Mouse (Mus musculus): ENCODE results near the gene Nckipsd. TPM values are rescaled to one million over a fixed set of nuclear protein-coding genes. Genes with fewer than 3 reads are reported as not detected.

Gene Nckipsd
- polyA plus RNA-seq, 1 experiment from 2014 or later, result 17.2 TPM

GRCm38 (mm10) chr9:108855335-108855734 is 47.2 kb downstream of the Nckipsd start:
- no peak for ATAC-seq (ENCODE audit: low FRiP score, low read depth)
- peak overlapping the region; percentile 81 for H3K4me2 ChIP-seq (replicated peaks)
- WGBS, result 51% methylated on average over 5 of the region's 5 CpGs
- H3K27ac ChIP-seq, result no peak overlapping the region
- peaks cover 41% of the 10 kb centered on the region for H3K36me3 ChIP-seq
- H3K4me3 ChIP-seq, result peak overlapping the region; percentile 83
- H3K4me1 ChIP-seq, result peaks cover 18% of the 10 kb centered on the region
- no peaks in the 10 kb centered on the region for H3K9me3 ChIP-seq
- H3K9ac ChIP-seq, result peak overlapping the region; percentile 86; the same call in 1 of the 2 replicates
- no peaks in the 10 kb centered on the region for H3K27me3 ChIP-seq

GRCm38 (mm10) chr9:108858792-108859527 is 50.8 kb downstream of the Nckipsd start:
- Histone ChIP-seq H3K4me2 (replicated peaks) (no peak overlapping the region), H3K4me1 (peaks cover 9% of the 10 kb centered on the region), H3K9me3 (no peaks in the 10 kb centered on the region), H3K27me3 (no peaks in the 10 kb centered on the region), H3K36me3 (peaks cover 57% of the 10 kb centered on the region), H3K9ac (no peak overlapping the region), H3K4me3 (no peak overlapping the region), H3K27ac (no peak overlapping the region)
- WGBS, result 80% methylated on average over 8 of the region's 8 CpGs
- ATAC-seq (ENCODE audit: low FRiP score, low read depth), result no peak

Small RNA genes lying within 50 kb of the gene (microRNA-seq; reads per million reads assigned to microRNA genes)
- gene Gm23156, result not detected

Other genes starting within 250 kb of the Nckipsd start
- 188 and 190 TPM in 2 replicates for gene Impdh2, start 248.1 kb upstream of the Nckipsd start, polyA plus RNA-seq (2015; fragmentation: Nextera tagmentation; extraction: Ambion mirVana)
- gene Ndufaf3, start 240.9 kb upstream of the Nckipsd start, polyA plus RNA-seq (2015; fragmentation: Nextera tagmentation; extraction: Ambion mirVana), result 41.2 and 45.6 TPM in 2 replicates
- 175 and 192 TPM in 2 replicates for gene Dalrd3, start 238.5 kb upstream of the Nckipsd start, polyA plus RNA-seq (2015; fragmentation: Nextera tagmentation; extraction: Ambion mirVana)
- 167 and 168 TPM in 2 replicates for gene Wdr6, start 229.6 kb upstream of the Nckipsd start, polyA plus RNA-seq (2015; fragmentation: Nextera tagmentation; extraction: Ambion mirVana)
- gene P4htm, start 210.7 kb upstream of the Nckipsd start, polyA plus RNA-seq (2015; fragmentation: Nextera tagmentation; extraction: Ambion mirVana), result 11.2 and 11.7 TPM in 2 replicates
- 55.0 and 59.7 TPM in 2 replicates for gene Arih2, start 159.0 kb upstream of the Nckipsd start, polyA plus RNA-seq (2015; fragmentation: Nextera tagmentation; extraction: Ambion mirVana)
- 45.7 and 50.4 TPM in 2 replicates for gene Slc25a20, start 146.3 kb upstream of the Nckipsd start, polyA plus RNA-seq (2015; fragmentation: Nextera tagmentation; extraction: Ambion mirVana)
- gene Prkar2a, start 119.1 kb upstream of the Nckipsd start, polyA plus RNA-seq (2015; fragmentation: Nextera tagmentation; extraction: Ambion mirVana), result 26.2 and 31.3 TPM in 2 replicates
- gene Ip6k2, start 24.6 kb upstream of the Nckipsd start, polyA plus RNA-seq (2015; fragmentation: Nextera tagmentation; extraction: Ambion mirVana), result 149 and 152 TPM in 2 replicates
- gene Celsr3, start 18.0 kb downstream of the Nckipsd start, polyA plus RNA-seq (2015; fragmentation: Nextera tagmentation; extraction: Ambion mirVana), result 0.09 and 0.13 TPM in 2 replicates
- 19.0 and 19.6 TPM in 2 replicates for gene Slc26a6, start 44.9 kb downstream of the Nckipsd start, polyA plus RNA-seq (2015; fragmentation: Nextera tagmentation; extraction: Ambion mirVana)
- not detected in 2 replicates for gene Tmem89, start 106.3 kb downstream of the Nckipsd start, polyA plus RNA-seq (2015; fragmentation: Nextera tagmentation; extraction: Ambion mirVana)
- 437 and 447 TPM in 2 replicates for gene Uqcrc1, start 128.3 kb downstream of the Nckipsd start, polyA plus RNA-seq (2015; fragmentation: Nextera tagmentation; extraction: Ambion mirVana)
- gene Col7a1, start 145.2 kb downstream of the Nckipsd start, polyA plus RNA-seq (2015; fragmentation: Nextera tagmentation; extraction: Ambion mirVana), result 6.7 and 7.7 TPM in 2 replicates
- 0.22 and 0.33 TPM in 2 replicates for gene Ucn2, start 177.6 kb downstream of the Nckipsd start, polyA plus RNA-seq (2015; fragmentation: Nextera tagmentation; extraction: Ambion mirVana)
- gene Pfkfb4, start 183.4 kb downstream of the Nckipsd start, polyA plus RNA-seq (2015; fragmentation: Nextera tagmentation; extraction: Ambion mirVana), result 12.3 and 14.6 TPM in 2 replicates
- 84.1 and 87.1 TPM in 2 replicates for gene Shisa5, start 230.2 kb downstream of the Nckipsd start, polyA plus RNA-seq (2015; fragmentation: Nextera tagmentation; extraction: Ambion mirVana)